Mouse (Mus musculus) heart, embryonic 10.5 days (tissue): ENCODE data around the gene Map6d1. TPM values are rescaled to one million over a fixed set of nuclear protein-coding genes. Genes with fewer than 3 reads are reported as not detected.
A peak's percentile ranks its signal among the peaks of the same experiment; 100 is the strongest.

Source experiments
- DNase-seq: peaks from one replicate; pipeline ENCODE4 v3.0.0-alpha.2; 2017; ENCODE audit warnings: low spot score
- H3K27ac ChIP-seq: fragments of 300-500 bp; sonication (generic); 2 replicates; pipeline ENCODE4 v1.5.1; 2016; ENCODE audit warnings: mild to moderate bottlenecking
- H3K27me3 ChIP-seq: fragments of 300-500 bp; sonication (generic); 2 replicates; pipeline ENCODE4 v1.6.1; 2016; ENCODE audit warnings: mild to moderate bottlenecking; ENCODE audit not compliant: poor library complexity, insufficient read depth, severe bottlenecking
- H3K36me3 ChIP-seq: fragments of 300-500 bp; sonication (generic); 2 replicates; pipeline ENCODE4 v1.6.1; 2016; ENCODE audit warnings: mild to moderate bottlenecking, moderate library complexity
- H3K4me1 ChIP-seq: fragments of 300-500 bp; sonication (generic); 2 replicates; pipeline ENCODE4 v1.6.1; 2016; ENCODE audit warnings: mild to moderate bottlenecking
- H3K4me3 ChIP-seq: fragments of 300-500 bp; sonication (generic); 2 replicates; pipeline ENCODE4 v1.5.1; 2016; ENCODE audit warnings: mild to moderate bottlenecking, moderate library complexity
- H3K9me3 ChIP-seq: fragments of 300-500 bp; sonication (generic); 2 replicates; pipeline ENCODE4 v1.6.1; 2016; ENCODE audit warnings: mild to moderate bottlenecking, moderate library complexity
- WGBS: fragments of 180-500 bp; shearing (Covaris S2); methylation state at CpG from one replicate; pipeline ENCODE4 v1.1.7; 2016; 5-methylcytosine and 5-hydroxymethylcytosine counted together
- polyA plus RNA-seq: library from polyadenylated mRNA; unstranded; fragments of >200 nt; fragmentation: Nextera tagmentation; extraction: Ambion mirVana; gene quantifications from 2 replicates; pipeline ENCODE4 v1.2.1, GENCODE M21; 2016

Map6d1 gene
- 0.94 and 1.8 TPM in 2 replicates for polyA plus RNA-seq

- H3K4me1 ChIP-seq = no peaks in the 10 kb centered on the region
- under 1% methylated on average over 90 of the region's 90 CpGs for WGBS
- H3K27ac ChIP-seq = peak within 1 kb of the TSS; percentile 87
- H3K36me3 ChIP-seq = no peaks in the 10 kb centered on the region; the same call in 1 of the 2 replicates
- H3K27me3 ChIP-seq = peaks cover 13% of the 10 kb centered on the region; the same call in 1 of the 2 replicates
- H3K4me3 ChIP-seq = peak within 1 kb of the TSS; percentile 82
- H3K9me3 ChIP-seq = no peaks in the 10 kb centered on the region
- DNase-seq = no peak
Measured at GRCm38 (mm10) chr16:20240468-20241414, at the start of gene Map6d1. Gene Map6d1 (minus strand): TSS chr16:20241358.

GRCm38 (mm10) chr16:20280238-20280637, 39.1 kb upstream of the Map6d1 start:
- DNase-seq = no peak
- Histone ChIP-seq H3K36me3 (peaks cover 72% of the 10 kb centered on the region), H3K4me1 (no peaks in the 10 kb centered on the region), H3K27me3 (no peaks in the 10 kb centered on the region), H3K27ac (no peak overlapping the region), H3K4me3 (no peak overlapping the region), H3K9me3 (no peaks in the 10 kb centered on the region)
- 82% methylated on average over 4 of the region's 4 CpGs for WGBS

GRCm38 (mm10) chr16:20279395-20279794, 38.2 kb upstream of the Map6d1 start:
- Histone ChIP-seq H3K4me1 (no peaks in the 10 kb centered on the region), H3K9me3 (no peaks in the 10 kb centered on the region), H3K27me3 (no peaks in the 10 kb centered on the region), H3K36me3 (peaks cover 65% of the 10 kb centered on the region), H3K4me3 (no peak overlapping the region), H3K27ac (no peak overlapping the region)
- no peak for DNase-seq
- 81% methylated on average over 5 of the region's 5 CpGs for WGBS

GRCm38 (mm10) chr16:20272994-20273393, 31.8 kb upstream of the Map6d1 start:
- no peak for DNase-seq
- Histone ChIP-seq H3K36me3 (peaks cover 5% of the 10 kb centered on the region), H3K4me1 (peaks cover 18% of the 10 kb centered on the region), H3K27me3 (no peaks in the 10 kb centered on the region; the same call in 1 of the 2 replicates), H3K27ac (no peak overlapping the region), H3K4me3 (no peak overlapping the region), H3K9me3 (no peaks in the 10 kb centered on the region)
- WGBS = 10% methylated on average over 3 of the region's 3 CpGs

- WGBS = 83% methylated on average over 4 of the region's 4 CpGs
- Histone ChIP-seq H3K36me3 (no peaks in the 10 kb centered on the region), H3K4me1 (peaks cover 18% of the 10 kb centered on the region), H3K27ac (no peak overlapping the region), H3K27me3 (no peaks in the 10 kb centered on the region; the same call in 1 of the 2 replicates), H3K9me3 (no peaks in the 10 kb centered on the region), H3K4me3 (no peak overlapping the region)
- no peak for DNase-seq
Measured at GRCm38 (mm10) chr16:20271339-20271738, 30.2 kb upstream of the Map6d1 start.

GRCm38 (mm10) chr16:20265089-20265488, 23.9 kb upstream of the Map6d1 start:
- H3K9me3 ChIP-seq = no peaks in the 10 kb centered on the region

GRCm38 (mm10) chr16:20257926-20258325, 16.8 kb upstream of the Map6d1 start:
- no peaks in the 10 kb centered on the region for H3K27me3 ChIP-seq
- H3K27ac ChIP-seq = no peak overlapping the region
- DNase-seq = no peak
- WGBS = 80% methylated on average over 5 of the region's 5 CpGs
- H3K9me3 ChIP-seq = no peaks in the 10 kb centered on the region
- H3K4me1 ChIP-seq = no peaks in the 10 kb centered on the region
- no peaks in the 10 kb centered on the region for H3K36me3 ChIP-seq
- H3K4me3 ChIP-seq = no peak overlapping the region

More at GRCm38 (mm10) chr16:20265089-20265488, 23.9 kb upstream of the Map6d1 start:
- Histone ChIP-seq H3K4me3 (no peak overlapping the region), H3K36me3 (no peaks in the 10 kb centered on the region), H3K27ac (no peak overlapping the region), H3K27me3 (no peaks in the 10 kb centered on the region; the same call in 1 of the 2 replicates), H3K4me1 (no peaks in the 10 kb centered on the region)
- DNase-seq = no peak
- WGBS = 68% methylated on average over 7 of the region's 7 CpGs

GRCm38 (mm10) chr16:20248442-20249174, 7.5 kb upstream of the Map6d1 start:
- no peaks in the 10 kb centered on the region for H3K9me3 ChIP-seq
- no peak for DNase-seq
- H3K27me3 ChIP-seq = no peaks in the 10 kb centered on the region
- no peaks in the 10 kb centered on the region for H3K36me3 ChIP-seq
- H3K4me3 ChIP-seq = no peak overlapping the region
- no peaks in the 10 kb centered on the region for H3K4me1 ChIP-seq
- 78% methylated on average over 9 of the region's 9 CpGs for WGBS
- H3K27ac ChIP-seq = no peak overlapping the region

GRCm38 (mm10) chr16:20247103-20247502, 5.9 kb upstream of the Map6d1 start:
- H3K4me1 ChIP-seq = no peaks in the 10 kb centered on the region
- H3K27ac ChIP-seq = no peak overlapping the region
- H3K4me3 ChIP-seq = no peak overlapping the region
- no peaks in the 10 kb centered on the region for H3K9me3 ChIP-seq
- no peaks in the 10 kb centered on the region for H3K36me3 ChIP-seq
- H3K27me3 ChIP-seq = peaks cover 5% of the 10 kb centered on the region; the same call in 1 of the 2 replicates
- DNase-seq = no peak

- Histone ChIP-seq H3K4me1 (no peaks in the 10 kb centered on the region), H3K36me3 (peaks cover 12% of the 10 kb centered on the region), H3K27me3 (peaks cover 13% of the 10 kb centered on the region; the same call in 1 of the 2 replicates), H3K9me3 (no peaks in the 10 kb centered on the region), H3K27ac (no peak overlapping the region), H3K4me3 (no peak overlapping the region)
- DNase-seq = no peak
- 87% methylated on average over 4 of the region's 4 CpGs for WGBS
Measured at GRCm38 (mm10) chr16:20238646-20239045, 2.5 kb downstream of the Map6d1 start.

GRCm38 (mm10) chr16:20237426-20237825, 3.7 kb downstream of the Map6d1 start:
- H3K4me3 ChIP-seq = no peak overlapping the region
- DNase-seq = no peak
- H3K27ac ChIP-seq = no peak overlapping the region
- peaks cover 11% of the 10 kb centered on the region; the same call in 1 of the 2 replicates for H3K27me3 ChIP-seq
- H3K36me3 ChIP-seq = peaks cover 19% of the 10 kb centered on the region
- 80% methylated on average over 4 of the region's 4 CpGs for WGBS
- H3K9me3 ChIP-seq = no peaks in the 10 kb centered on the region
- no peaks in the 10 kb centered on the region for H3K4me1 ChIP-seq

- no peak overlapping the region for H3K27ac ChIP-seq
- H3K36me3 ChIP-seq = peaks cover 45% of the 10 kb centered on the region
- DNase-seq = no peak
- no peak overlapping the region for H3K4me3 ChIP-seq
- 0 out of 2 replicates have a peak, but pooled peaks cover 2% of the 10 kb centered on the region for H3K4me1 ChIP-seq
- WGBS = 61% methylated on average over 4 of the region's 4 CpGs
- H3K9me3 ChIP-seq = no peaks in the 10 kb centered on the region
- peaks cover 3% of the 10 kb centered on the region; the same call in 1 of the 2 replicates for H3K27me3 ChIP-seq
Measured at GRCm38 (mm10) chr16:20234406-20234805, 6.8 kb downstream of the Map6d1 start.

- 90% methylated on average over 5 of the region's 5 CpGs for WGBS
- peaks cover 24% of the 10 kb centered on the region for H3K4me1 ChIP-seq
- H3K4me3 ChIP-seq = no peak overlapping the region
- H3K9me3 ChIP-seq = no peaks in the 10 kb centered on the region
- peaks cover 83% of the 10 kb centered on the region for H3K36me3 ChIP-seq
- peak; percentile 57 for DNase-seq
- H3K27me3 ChIP-seq = no peaks in the 10 kb centered on the region
- no peak overlapping the region for H3K27ac ChIP-seq
Measured at GRCm38 (mm10) chr16:20228167-20228566, 13.0 kb downstream of the Map6d1 start.
